Mouse (Mus musculus): ENCODE data around the gene Trarg1. TPM values are rescaled to one million over a fixed set of nuclear protein-coding genes. Genes with fewer than 3 reads are reported as not detected.
"Not testable (repeated sequence)": the region's sequence is repeated elsewhere in the genome, so short reads cannot be mapped to it uniquely, and the experiment has no call there.

The Trarg1 gene
- polyA plus RNA-seq (2016; fragmentation: Nextera tagmentation; extraction: Ambion mirVana): 0.04 TPM in 1 of 2 replicates, not detected in the other

- 40% methylated on average over 6 of the region's 8 CpGs for WGBS
- H3K4me1 ChIP-seq; H3K27ac ChIP-seq; H3K36me3 ChIP-seq; H3K4me3 ChIP-seq; DNase-seq (ENCODE audit: low spot score); H3K9me3 ChIP-seq: not testable (repeated sequence)
- H3K27me3 ChIP-seq (ENCODE audit: insufficient read depth, poor library complexity, severe bottlenecking): peaks cover 58% of the 10 kb centered on the region
These were observed at the start of gene Trarg1 for GRCm38 (mm10) chr11:76679508-76679907. TSS of gene Trarg1 (plus strand) at chr11:76679808.

- H3K4me3 ChIP-seq: no peak overlapping the region
- no peak overlapping the region for H3K27ac ChIP-seq
- H3K36me3 ChIP-seq: no peaks in the 10 kb centered on the region
- 41% methylated on average over 2 of the region's 2 CpGs for WGBS
- H3K27me3 ChIP-seq (ENCODE audit: insufficient read depth, poor library complexity, severe bottlenecking): 0 out of 2 replicates have a peak, but pooled peaks cover 3% of the 10 kb centered on the region
- no peak for DNase-seq (ENCODE audit: low spot score)
- H3K9me3 ChIP-seq: no peaks in the 10 kb centered on the region
- peaks cover 12% of the 10 kb centered on the region for H3K4me1 ChIP-seq
These were observed 49.6 kb upstream of the Trarg1 start for GRCm38 (mm10) chr11:76630023-76630422.

- Histone ChIP-seq H3K9me3 (no peaks in the 10 kb centered on the region), H3K27me3 (ENCODE audit: insufficient read depth, poor library complexity, severe bottlenecking) (no peaks in the 10 kb centered on the region), H3K27ac (no peak overlapping the region), H3K36me3 (no peaks in the 10 kb centered on the region), H3K4me1 (peaks cover 12% of the 10 kb centered on the region), H3K4me3 (no peak overlapping the region)
- DNase-seq (ENCODE audit: low spot score): no peak
- 77% methylated on average over 5 of the region's 5 CpGs for WGBS
These were observed 49.1 kb upstream of the Trarg1 start for GRCm38 (mm10) chr11:76630487-76630886.

- H3K27me3 ChIP-seq (ENCODE audit: insufficient read depth, poor library complexity, severe bottlenecking): no peaks in the 10 kb centered on the region
- no peaks in the 10 kb centered on the region for H3K4me1 ChIP-seq
- H3K27ac ChIP-seq: no peak overlapping the region
- no peak for DNase-seq (ENCODE audit: low spot score)
- H3K9me3 ChIP-seq: no peaks in the 10 kb centered on the region
- WGBS: 86% methylated on average over 17 of the region's 17 CpGs
- H3K4me3 ChIP-seq: no peak overlapping the region
- H3K36me3 ChIP-seq: no peaks in the 10 kb centered on the region
These were observed 40.2 kb upstream of the Trarg1 start for GRCm38 (mm10) chr11:76639269-76639985.

- H3K4me3 ChIP-seq: no peak overlapping the region
- no peaks in the 10 kb centered on the region for H3K9me3 ChIP-seq
- H3K27ac ChIP-seq: no peak overlapping the region
- H3K36me3 ChIP-seq: no peaks in the 10 kb centered on the region
- WGBS: 78% methylated on average over 4 of the region's 4 CpGs
- 0 out of 2 replicates have a peak, but pooled peaks cover 2% of the 10 kb centered on the region for H3K4me1 ChIP-seq
- H3K27me3 ChIP-seq (ENCODE audit: insufficient read depth, poor library complexity, severe bottlenecking): 0 out of 2 replicates have a peak, but pooled peaks cover 7% of the 10 kb centered on the region
- no peak for DNase-seq (ENCODE audit: low spot score)
These were observed 39.4 kb upstream of the Trarg1 start for GRCm38 (mm10) chr11:76640231-76640630.

GRCm38 (mm10) chr11:76644257-76644656 lies 35.4 kb upstream of the Trarg1 start:
- no peaks in the 10 kb centered on the region for H3K9me3 ChIP-seq
- H3K4me1 ChIP-seq: peaks cover 17% of the 10 kb centered on the region
- no peak overlapping the region for H3K27ac ChIP-seq
- 75% methylated on average over 6 of the region's 6 CpGs for WGBS
- no peak overlapping the region for H3K4me3 ChIP-seq
- H3K27me3 ChIP-seq (ENCODE audit: insufficient read depth, poor library complexity, severe bottlenecking): peaks cover 15% of the 10 kb centered on the region; the same call in 1 of the 2 replicates
- no peak for DNase-seq (ENCODE audit: low spot score)
- H3K36me3 ChIP-seq: no peaks in the 10 kb centered on the region

DNA sequence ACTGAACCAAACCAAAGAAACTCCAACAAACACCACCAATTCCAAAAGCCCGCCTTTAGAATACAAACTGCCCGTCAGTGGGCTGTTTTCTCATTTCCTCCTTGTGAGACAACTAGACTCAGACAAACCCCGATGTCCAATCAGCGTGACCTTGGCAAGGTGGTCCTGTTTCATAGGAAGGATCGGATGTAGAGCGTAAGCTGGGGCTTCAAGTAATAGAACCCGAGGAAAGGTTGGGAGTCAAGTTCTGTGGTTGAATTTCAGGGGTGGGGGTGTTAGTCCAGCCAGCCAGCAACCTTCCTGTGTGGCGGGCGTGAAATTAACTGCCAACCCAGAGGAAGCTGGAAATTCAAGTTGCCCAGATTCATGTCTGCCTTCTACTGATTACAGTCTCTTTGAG lies 34.6 kb upstream of the Trarg1 start:
- Histone ChIP-seq H3K27me3 (ENCODE audit: insufficient read depth, poor library complexity, severe bottlenecking) (peaks cover 15% of the 10 kb centered on the region; the same call in 1 of the 2 replicates), H3K36me3 (no peaks in the 10 kb centered on the region), H3K4me1 (peaks cover 17% of the 10 kb centered on the region), H3K27ac (no peak overlapping the region), H3K9me3 (no peaks in the 10 kb centered on the region), H3K4me3 (no peak overlapping the region)
- DNase-seq (ENCODE audit: low spot score): no peak
- WGBS: 73% methylated on average over 9 of the region's 9 CpGs

GRCm38 (mm10) chr11:76645955-76646354 lies 33.7 kb upstream of the Trarg1 start:
- Histone ChIP-seq H3K27ac (no peak overlapping the region), H3K36me3 (no peaks in the 10 kb centered on the region), H3K4me1 (peaks cover 17% of the 10 kb centered on the region), H3K9me3 (no peaks in the 10 kb centered on the region), H3K27me3 (ENCODE audit: insufficient read depth, poor library complexity, severe bottlenecking) (peaks cover 15% of the 10 kb centered on the region; the same call in 1 of the 2 replicates), H3K4me3 (peak overlapping the region; percentile 40)
- under 1% methylated on average over 19 of the region's 19 CpGs for WGBS
- peak; percentile 91 for DNase-seq (ENCODE audit: low spot score)

DNA sequence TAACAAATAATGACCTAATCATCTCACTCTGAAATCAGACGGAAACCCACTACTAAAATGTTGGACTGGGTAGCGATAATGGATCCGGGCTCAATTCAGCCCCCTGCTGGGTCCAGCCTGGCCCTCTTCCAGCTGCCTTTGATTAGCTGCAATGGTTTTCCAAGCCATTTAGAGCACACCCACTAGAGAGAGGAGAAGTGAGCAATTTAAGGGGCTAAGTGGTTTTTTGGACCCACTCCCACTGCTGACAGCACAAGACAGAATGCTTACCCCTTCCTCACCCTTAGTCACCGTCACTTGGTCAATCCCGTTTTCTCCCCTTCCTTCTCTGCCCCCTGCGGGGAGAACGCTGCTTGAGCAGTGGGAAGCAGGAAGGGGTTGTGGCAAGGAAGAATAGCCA lies 32.5 kb upstream of the Trarg1 start:
- Histone ChIP-seq H3K9me3 (no peaks in the 10 kb centered on the region), H3K27ac (no peak overlapping the region), H3K4me3 (peak overlapping the region; percentile 34), H3K4me1 (peaks cover 17% of the 10 kb centered on the region), H3K27me3 (ENCODE audit: insufficient read depth, poor library complexity, severe bottlenecking) (peaks cover 15% of the 10 kb centered on the region; the same call in 1 of the 2 replicates), H3K36me3 (no peaks in the 10 kb centered on the region)
- WGBS: 4% methylated on average over 7 of the region's 7 CpGs
- DNase-seq (ENCODE audit: low spot score): no peak

GRCm38 (mm10) chr11:76647500-76647899 lies 32.1 kb upstream of the Trarg1 start:
- Histone ChIP-seq H3K9me3 (no peaks in the 10 kb centered on the region), H3K4me1 (peaks cover 17% of the 10 kb centered on the region), H3K27ac (no peak overlapping the region), H3K36me3 (no peaks in the 10 kb centered on the region), H3K4me3 (peak overlapping the region; percentile 34), H3K27me3 (ENCODE audit: insufficient read depth, poor library complexity, severe bottlenecking) (peaks cover 15% of the 10 kb centered on the region; the same call in 1 of the 2 replicates)
- peak; percentile 86 for DNase-seq (ENCODE audit: low spot score)
- 6% methylated on average over 9 of the region's 9 CpGs for WGBS

DNA sequence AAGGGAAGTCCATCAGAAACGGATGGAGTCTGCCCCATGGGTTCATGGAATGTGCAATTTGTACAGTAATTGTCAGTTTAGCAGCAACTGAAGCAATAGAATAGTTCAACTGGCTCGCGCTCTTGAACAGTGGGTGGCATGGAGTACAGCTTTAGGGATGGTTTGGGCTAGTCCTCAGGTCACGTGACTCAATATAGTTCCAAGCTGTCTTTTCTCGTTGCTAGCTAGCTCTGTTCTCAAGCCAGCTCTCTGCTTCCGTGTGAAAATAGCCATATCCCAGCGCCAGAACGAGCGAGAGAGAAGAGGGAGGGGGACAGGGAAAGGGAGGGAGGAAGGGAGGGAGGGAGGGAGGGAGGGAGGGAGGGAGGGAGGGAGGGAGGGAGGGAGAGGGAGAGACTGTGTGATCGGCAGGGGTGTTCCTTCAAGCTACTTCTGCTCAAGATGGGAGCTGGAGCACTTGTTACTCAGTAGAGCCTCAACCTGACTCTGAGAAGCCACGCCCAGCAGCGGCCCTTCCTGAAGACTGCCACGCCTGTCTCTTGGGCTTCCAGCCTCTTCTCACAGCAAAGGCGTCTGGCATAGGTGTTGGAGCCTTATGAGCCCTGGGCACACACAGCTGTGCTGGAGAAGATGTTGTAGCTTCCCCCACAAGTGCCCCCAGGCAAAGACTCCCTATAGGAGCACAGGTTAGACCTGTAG lies 28.6 kb upstream of the Trarg1 start:
- 61% methylated on average over 10 of the region's 14 CpGs for WGBS
- no peak for DNase-seq (ENCODE audit: low spot score)
- H3K4me1 ChIP-seq: peaks cover 9% of the 10 kb centered on the region
- H3K9me3 ChIP-seq: no peaks in the 10 kb centered on the region
- no peak overlapping the region for H3K27ac ChIP-seq
- peaks cover 8% of the 10 kb centered on the region; the same call in 1 of the 2 replicates for H3K27me3 ChIP-seq (ENCODE audit: insufficient read depth, poor library complexity, severe bottlenecking)
- no peak overlapping the region for H3K4me3 ChIP-seq
- no peaks in the 10 kb centered on the region for H3K36me3 ChIP-seq

DNA sequence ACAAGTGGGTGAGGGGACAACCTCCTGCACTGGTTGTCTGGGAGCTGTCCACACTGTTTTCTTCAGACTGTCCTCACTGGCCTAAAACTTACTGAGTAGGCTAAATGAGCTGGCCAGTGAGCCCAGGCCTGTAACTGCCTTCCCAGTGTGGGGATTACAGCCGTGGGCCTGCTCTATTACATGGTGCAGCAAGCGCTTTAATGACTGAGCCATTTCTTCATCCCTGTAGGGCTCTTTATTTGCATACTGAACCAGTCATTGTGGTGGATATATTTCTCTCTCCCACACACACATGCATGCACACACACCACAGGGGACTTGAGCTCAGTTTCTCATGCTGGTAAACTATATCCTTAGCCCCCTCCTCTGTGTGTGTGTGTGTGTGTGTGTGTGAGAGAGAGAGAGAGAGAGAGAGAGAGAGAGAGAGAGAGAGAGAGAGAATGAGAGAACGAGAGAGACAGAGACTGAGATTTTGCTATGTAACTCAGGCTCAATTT lies 26.7 kb upstream of the Trarg1 start:
- H3K27ac ChIP-seq: no peak overlapping the region
- DNase-seq (ENCODE audit: low spot score): no peak
- H3K4me3 ChIP-seq: no peak overlapping the region
- no peaks in the 10 kb centered on the region for H3K9me3 ChIP-seq
- no peaks in the 10 kb centered on the region for H3K4me1 ChIP-seq
- H3K36me3 ChIP-seq: no peaks in the 10 kb centered on the region
- 59% methylated on average over 3 of the region's 3 CpGs for WGBS
- no peaks in the 10 kb centered on the region for H3K27me3 ChIP-seq (ENCODE audit: insufficient read depth, poor library complexity, severe bottlenecking)

DNA sequence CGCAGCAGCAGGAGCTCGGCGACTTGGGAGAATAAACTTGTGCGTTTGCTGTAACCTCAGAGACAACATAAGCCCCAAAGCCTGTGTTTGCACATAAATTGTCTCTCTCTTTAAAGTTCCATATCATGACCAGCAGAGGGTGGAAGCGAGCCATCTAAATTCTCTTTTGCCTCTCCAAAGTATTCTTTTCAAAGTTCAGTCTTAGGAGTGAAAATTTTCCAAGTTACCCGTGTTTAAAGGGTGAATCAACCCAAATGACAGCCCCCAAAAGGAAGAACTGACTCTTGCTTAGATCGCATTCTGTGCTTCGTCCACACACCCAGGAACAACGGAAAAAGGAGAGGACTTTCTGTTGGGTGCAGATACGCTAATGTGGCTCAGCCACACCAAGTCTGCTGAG lies 24.5 kb upstream of the Trarg1 start:
- H3K9me3 ChIP-seq: no peaks in the 10 kb centered on the region
- H3K36me3 ChIP-seq: no peaks in the 10 kb centered on the region
- peak overlapping the region; percentile 36 for H3K4me3 ChIP-seq
- 9% methylated on average over 10 of the region's 10 CpGs for WGBS
- H3K27me3 ChIP-seq (ENCODE audit: insufficient read depth, poor library complexity, severe bottlenecking): no peaks in the 10 kb centered on the region
- H3K4me1 ChIP-seq: no peaks in the 10 kb centered on the region
- no peak for DNase-seq (ENCODE audit: low spot score)
- H3K27ac ChIP-seq: 0 out of 2 replicates have a peak overlapping the region, but pooled peaks have one; percentile 39
